Mouse (Mus musculus): ENCODE measurements around the gene Msantd3.

Msantd3 gene

DNA sequence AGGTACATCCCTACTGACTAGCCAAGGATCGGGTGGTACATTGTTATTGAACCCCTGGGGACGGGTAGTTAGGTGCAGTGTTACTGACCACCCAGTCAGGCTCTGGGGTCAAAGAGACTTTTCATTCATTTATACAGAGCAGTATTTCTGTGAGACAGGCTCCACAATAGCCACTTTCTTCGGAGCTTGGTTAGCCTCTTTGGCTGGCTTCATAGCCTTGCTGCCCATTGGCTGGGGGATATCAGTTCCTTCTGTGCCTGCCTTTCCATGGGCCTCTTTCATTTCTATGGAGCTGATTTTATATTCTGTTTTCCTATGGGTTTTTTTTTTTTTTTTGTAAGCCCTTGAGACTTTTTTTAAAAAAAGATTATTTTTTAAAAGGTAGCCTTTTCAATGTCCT, 65.9 kb downstream of the Msantd3 start:
- DNase-seq (ENCODE audit: low read depth, low spot score), result peak; percentile 35

DNA sequence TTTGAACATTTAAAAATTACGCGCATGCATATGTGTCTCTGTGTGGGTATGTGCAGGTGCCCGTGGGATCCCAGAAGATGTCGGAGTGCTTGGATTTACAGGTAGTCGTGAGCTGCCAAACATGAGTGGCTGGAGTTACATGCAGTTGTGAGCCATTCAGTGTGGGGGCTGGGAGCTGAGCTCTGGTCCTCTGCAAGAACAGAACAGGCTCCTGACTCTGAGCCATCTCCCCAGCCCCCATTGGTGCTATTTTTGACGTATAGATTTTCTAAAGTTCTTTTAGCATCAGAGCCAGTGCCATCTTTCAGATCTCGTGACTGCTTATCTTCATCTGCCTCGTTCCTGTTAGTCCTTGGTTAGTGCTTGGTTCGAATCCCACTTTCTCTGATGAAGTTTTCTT, 69.8 kb downstream of the Msantd3 start:
- DNase-seq (ENCODE audit: low read depth, low spot score), result no peak

DNA sequence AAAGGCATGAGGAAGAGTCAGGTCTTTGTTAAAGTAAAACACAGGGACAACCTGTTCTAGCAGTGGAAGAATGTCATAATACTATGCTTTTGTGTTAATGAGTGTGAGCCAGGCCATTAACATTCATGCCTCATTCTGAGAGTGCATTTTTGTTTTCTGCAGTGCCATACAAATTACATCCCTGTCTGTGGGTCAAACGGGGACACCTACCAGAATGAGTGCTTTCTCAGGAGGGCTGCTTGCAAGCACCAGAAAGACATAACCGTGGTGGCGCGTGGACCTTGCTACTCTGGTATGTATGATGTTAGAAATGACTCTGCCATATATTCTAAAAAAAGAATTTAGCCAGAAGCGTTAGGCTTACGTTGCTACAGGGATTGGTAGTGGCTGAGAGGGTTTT, 70.5 kb downstream of the Msantd3 start:
- DNase-seq (ENCODE audit: low read depth, low spot score), result no peak

Data from mesoderm, embryonic 11.5 days (tissue).